Mouse (Mus musculus) MEL (cell line): ENCODE results near the gene Pde10a. TPM values are rescaled to one million over a fixed set of nuclear protein-coding genes. Genes with fewer than 3 reads are reported as not detected.

Experiments
- DNase-seq: peaks from one replicate; pipeline ENCODE4 v3.0.0; 2011; ENCODE audit warnings: low read depth, low spot score
- H3K27ac ChIP-seq: 2 replicates; pipeline ENCODE4 v1.5.1; 2012; ENCODE audit warnings: low read depth, mild to moderate bottlenecking, control low read depth, low read length, moderate library complexity; ENCODE audit not compliant: control insufficient read depth
- H3K27me3 ChIP-seq, 2 experiments: fragments of 150-350 bp in 1 of 2; sonication (generic) in 1 of 2; 2 replicates each; pipeline ENCODE4 v1.6.1; 2012; ENCODE audit warnings: low read length in 2 of 2, mild to moderate bottlenecking in 2 of 2, improper control_type of control experiment in 1 of 2, moderate library complexity in 1 of 2; ENCODE audit not compliant: insufficient read depth in 2 of 2, control insufficient read depth in 1 of 2
- H3K36me3 ChIP-seq, 2 experiments: 2 replicates each; pipeline ENCODE4 v1.6.1; 2012 to 2014; ENCODE audit warnings: low read length in 2 of 2, improper control_type of control experiment in 1 of 2, inconsistent platforms in 1 of 2, mild to moderate bottlenecking in 1 of 2; ENCODE audit not compliant: insufficient read depth in 2 of 2, control insufficient read depth in 1 of 2
- H3K4me1 ChIP-seq, 2 experiments: fragments of 150-350 bp in 1 of 2; sonication (generic) in 1 of 2; 2 replicates each; pipeline ENCODE4 v1.6.1; 2012; ENCODE audit warnings: low read length in 2 of 2, improper control_type of control experiment in 1 of 2, mild to moderate bottlenecking in 1 of 2; ENCODE audit not compliant: insufficient read depth in 2 of 2, control insufficient read depth in 1 of 2
- H3K4me3 ChIP-seq, 2 experiments: fragments of 150-350 bp in 1 of 2; sonication (generic) in 1 of 2; 2 replicates each; pipeline ENCODE4 v1.5.1; 2012; ENCODE audit warnings: low read depth in 2 of 2, low read length in 2 of 2, mild to moderate bottlenecking in 2 of 2, moderate library complexity in 2 of 2, control low read depth in 1 of 2, improper control_type of control experiment in 1 of 2; ENCODE audit not compliant: control insufficient read depth in 1 of 2, insufficient read depth in 1 of 2
- H3K79me2 ChIP-seq: 2 replicates; pipeline ENCODE4 v1.6.1; 2012; ENCODE audit warnings: mild to moderate bottlenecking, low read length, moderate library complexity; ENCODE audit not compliant: control insufficient read depth, poor library complexity, insufficient read depth
- H3K9ac ChIP-seq: 2 replicates; pipeline ENCODE4 v1.6.1; 2012; ENCODE audit warnings: low read depth, mild to moderate bottlenecking, control low read depth, low read length, moderate library complexity; ENCODE audit not compliant: control insufficient read depth, poor library complexity, severe bottlenecking
- H3K9me3 ChIP-seq: fragments of 150-350 bp; sonication (generic); replicated peaks from 2 replicates; pipeline ENCODE4 v1.6.1; 2012; ENCODE audit warnings: mild to moderate bottlenecking, low read length, improper control_type of control experiment, moderate library complexity; ENCODE audit not compliant: insufficient read depth
- BHLHE40 ChIP-seq: IDR thresholded peaks from 2 replicates; pipeline ENCODE4 v1.6.1; 2012; ENCODE audit warnings: low read depth, mild to moderate bottlenecking, inconsistent platforms, low read length, improper control_type of control experiment, borderline replicate concordance
- CHD1 ChIP-seq: IDR thresholded peaks from 2 replicates; pipeline ENCODE4 v1.6.1; 2012; ENCODE audit warnings: low read depth, mild to moderate bottlenecking, inconsistent platforms, low read length, improper control_type of control experiment
- ELF1 ChIP-seq: IDR thresholded peaks from 2 replicates; pipeline ENCODE4 v1.6.1; 2014; ENCODE audit warnings: low read depth, mild to moderate bottlenecking, inconsistent platforms, low read length, improper control_type of control experiment, moderate library complexity
- EP300 ChIP-seq, 2 experiments: IDR thresholded peaks; 2 replicates each; pipeline ENCODE4 v1.6.1; 2011; ENCODE audit warnings: improper control_type of control experiment in 2 of 2, low read length in 2 of 2, low read depth in 1 of 2, mild to moderate bottlenecking in 1 of 2
- ETS1 ChIP-seq: IDR thresholded peaks from 2 replicates; pipeline ENCODE4 v1.6.1; 2012; ENCODE audit warnings: low read depth, mild to moderate bottlenecking, inconsistent platforms, low read length, improper control_type of control experiment, moderate library complexity
- GATA1 ChIP-seq: IDR thresholded peaks from 2 replicates; pipeline ENCODE4 v1.6.1; 2011; ENCODE audit warnings: low read depth, low read length, improper control_type of control experiment
- HCFC1 ChIP-seq: IDR thresholded peaks from 2 replicates; pipeline ENCODE4 v1.6.1; 2012; ENCODE audit warnings: low read depth, mild to moderate bottlenecking, inconsistent platforms, low read length, improper control_type of control experiment, moderate library complexity
- MYC ChIP-seq: IDR thresholded peaks from 2 replicates; pipeline ENCODE4 v1.6.1; 2011; ENCODE audit warnings: low read depth, mild to moderate bottlenecking, low read length, improper control_type of control experiment, moderate library complexity
- POLR2AphosphoS2 ChIP-seq: IDR thresholded peaks from 2 replicates; pipeline ENCODE4 v1.6.1; 2011; ENCODE audit warnings: low read length, improper control_type of control experiment
- POLR2AphosphoS5 ChIP-seq: IDR thresholded peaks from 2 replicates; pipeline ENCODE4 v1.6.1; 2012; ENCODE audit warnings: low read depth, borderline replicate concordance, mild to moderate bottlenecking, inconsistent platforms, low read length, moderate library complexity, mixed read lengths
- TBP ChIP-seq: IDR thresholded peaks from 2 replicates; pipeline ENCODE4 v1.8.0; 2011; ENCODE audit warnings: low read depth, low read length, improper control_type of control experiment
- TCF12 ChIP-seq: IDR thresholded peaks from 2 replicates; pipeline ENCODE4 v1.6.1; 2014; ENCODE audit warnings: low read depth, mild to moderate bottlenecking, inconsistent platforms, low read length, improper control_type of control experiment, moderate library complexity
- USF1 ChIP-seq: IDR thresholded peaks from 2 replicates; pipeline ENCODE4 v1.6.1; 2014; ENCODE audit warnings: low read depth, mild to moderate bottlenecking, inconsistent platforms, low read length, improper control_type of control experiment, moderate library complexity
- ZC3H11A ChIP-seq: IDR thresholded peaks from 2 replicates; pipeline ENCODE4 v1.6.1; 2012; ENCODE audit warnings: low read depth, mild to moderate bottlenecking, inconsistent platforms, low read length, improper control_type of control experiment
- ZKSCAN1 ChIP-seq: IDR thresholded peaks from 2 replicates; pipeline ENCODE4 v1.6.1; 2012; ENCODE audit warnings: low read depth, mild to moderate bottlenecking, inconsistent platforms, low read length, improper control_type of control experiment, moderate library complexity
- polyA plus RNA-seq, 2 experiments: library from polyadenylated mRNA; stranded (reverse) in 1 of 2; unstranded in 1 of 2; fragments of >175 nt in 1 of 2; fragments of >200 nt in 1 of 2; gene quantifications; 2 replicates each; pipeline versions ENCODE4 v1.2.1 to v1.2.4; 2012; ENCODE audit warnings: low replicate concordance in 2 of 2, low read depth in 1 of 2; ENCODE audit not compliant: insufficient read length in 2 of 2, insufficient read depth in 1 of 2, missing spikeins in 1 of 2
- total RNA-seq: library from RNA; depleted of rRNA; stranded (reverse); fragments of 300-350 nt; gene quantifications from 2 replicates; pipeline ENCODE4 v1.2.3, GENCODE M21; 2012

Pde10a gene
- total and polyA plus RNA-seq, 3 experiments, result 3.1 to 6.9 TPM; not detected in 1

GRCm38 (mm10) chr17:8506726-8507125 is 18.4 kb upstream of the Pde10a start:
- Histone ChIP-seq H3K36me3 (peaks cover 0 to 39% of the 10 kb centered on the region in 2 experiments; a peak in 2 of 4 replicates), H3K9me3 (no peaks in the 10 kb centered on the region), H3K79me2 (no peaks in the 10 kb centered on the region; the same call in 1 of the 2 replicates), H3K27me3 (no peaks in the 10 kb centered on the region), H3K4me3 (no peak overlapping the region), H3K9ac (peak overlapping the region; percentile 12; the same call in 1 of the 2 replicates), H3K27ac (peak overlapping the region; percentile 58; the same call in 1 of the 2 replicates), H3K4me1 (peaks cover 9 to 40% of the 10 kb centered on the region in 2 experiments)
- TF ChIP-seq ZC3H11A, result no peak
- no peak for TF ChIP-seq ELF1
- no peak for TF ChIP-seq POLR2AphosphoS2
- TF ChIP-seq HCFC1, result no peak
- no peak for TF ChIP-seq POLR2AphosphoS5
- DNase-seq, result no peak

DNA sequence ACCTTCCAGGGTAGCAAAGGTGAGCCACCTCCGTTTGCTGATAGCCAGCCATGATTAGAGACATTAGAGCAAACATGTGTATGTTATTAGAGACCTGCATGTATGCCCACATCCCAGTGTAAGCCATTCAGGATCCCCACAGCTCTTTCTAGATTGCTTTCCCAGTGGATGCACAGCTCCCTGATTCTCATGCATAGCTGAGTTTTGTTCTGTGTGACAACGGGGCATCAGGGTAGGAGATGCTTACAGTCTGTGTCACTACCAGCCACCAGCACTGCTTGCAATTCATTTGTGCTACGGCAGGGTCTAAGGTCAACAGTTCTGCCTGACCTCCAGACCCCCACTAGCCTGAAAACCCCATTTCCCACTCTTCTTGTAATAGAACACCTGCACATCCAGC is 17.5 kb upstream of the Pde10a start:
- peak overlapping the region; percentile 8; the same call in 1 of the 2 replicates for H3K9ac ChIP-seq
- no peak overlapping the region for H3K4me3 ChIP-seq
- H3K4me1 ChIP-seq, result peaks cover 12 to 40% of the 10 kb centered on the region in 2 experiments
- H3K36me3 ChIP-seq, result peaks cover 0 to 39% of the 10 kb centered on the region in 2 experiments; a peak in 2 of 4 replicates
- H3K9me3 ChIP-seq, result no peaks in the 10 kb centered on the region
- no peak for DNase-seq
- no peaks in the 10 kb centered on the region; the same call in 1 of the 2 replicates for H3K79me2 ChIP-seq
- peak overlapping the region; percentile 58 for H3K27ac ChIP-seq
- no peaks in the 10 kb centered on the region for H3K27me3 ChIP-seq
- TF ChIP-seq TCF12 (no peak), CHD1 (no peak), MYC (no peak), POLR2AphosphoS5 (no peak), BHLHE40 (no peak), ELF1 (no peak), EP300 (IDR thresholded peaks at IDR 0.05; ENCODE audit: low read depth in 1 of 2, low read length in 2 of 2) (no peak), GATA1 (no peak), ZKSCAN1 (no peak), ETS1 (no peak), TBP (no peak), USF1 (no peak)
